Mouse (Mus musculus) midbrain, embryonic 15.5 days (tissue): ENCODE results near the gene Trub1. TPM values are rescaled to one million over a fixed set of nuclear protein-coding genes. Genes with fewer than 3 reads are reported as not detected.

ENCODE experiments used
- ATAC-seq: fragments of 200-750 bp; cut with Nextera tagmentation; replicated peaks from 2 replicates; pipeline ENCODE4 v1.8.0; 2017; ENCODE audit warnings: moderate TSS enrichment
- H3K27ac ChIP-seq: fragments of 300-500 bp; sonication (generic); 2 replicates; pipeline ENCODE4 v1.5.1; 2015; ENCODE audit warnings: mild to moderate bottlenecking, inconsistent platforms
- H3K27me3 ChIP-seq: fragments of 300-500 bp; sonication (generic); replicated peaks from 2 replicates; pipeline ENCODE4 v1.6.1; 2015; ENCODE audit warnings: inconsistent platforms
- H3K36me3 ChIP-seq: fragments of 300-500 bp; sonication (generic); replicated peaks from 2 replicates; pipeline ENCODE4 v1.6.1; 2015; ENCODE audit warnings: inconsistent platforms
- H3K4me1 ChIP-seq: fragments of 300-500 bp; sonication (generic); 2 replicates; pipeline ENCODE4 v1.6.1; 2015; ENCODE audit warnings: inconsistent platforms
- H3K4me2 ChIP-seq: fragments of 300-500 bp; sonication (generic); 2 replicates; pipeline ENCODE4 v1.6.1; 2015; ENCODE audit warnings: inconsistent platforms, mild to moderate bottlenecking, moderate library complexity
- H3K4me3 ChIP-seq: fragments of 300-500 bp; sonication (generic); 2 replicates; pipeline ENCODE4 v1.5.1; 2015; ENCODE audit warnings: mild to moderate bottlenecking, inconsistent platforms
- H3K9ac ChIP-seq: fragments of 300-500 bp; sonication (generic); 2 replicates; pipeline ENCODE4 v1.6.1; 2015; ENCODE audit warnings: mild to moderate bottlenecking, inconsistent platforms
- H3K9me3 ChIP-seq: fragments of 300-500 bp; sonication (generic); 2 replicates; pipeline ENCODE4 v1.6.1; 2016; ENCODE audit warnings: inconsistent platforms
- WGBS: fragments of 180-500 bp; shearing (Covaris S2); methylation state at CpG from one replicate; pipeline ENCODE4 v1.1.7; 2015; ENCODE audit warnings: mixed read lengths; 5-methylcytosine and 5-hydroxymethylcytosine counted together
- polyA plus RNA-seq: library from polyadenylated mRNA; unstranded; fragments of >200 nt; fragmentation: Nextera tagmentation; extraction: Ambion mirVana; gene quantifications from 2 replicates; pipeline ENCODE4 v1.2.1, GENCODE M21; 2015

Gene Trub1
- polyA plus RNA-seq, 1 experiment from 2014 or later, result 15.9 TPM

- H3K27me3 ChIP-seq, result no peaks in the 10 kb centered on the region
- H3K9me3 ChIP-seq, result no peaks in the 10 kb centered on the region
- WGBS, result 82% methylated on average over 1 of the region's 1 CpGs
- H3K4me3 ChIP-seq, result no peak overlapping the region
- H3K36me3 ChIP-seq, result no peaks in the 10 kb centered on the region
- no peak overlapping the region for H3K9ac ChIP-seq
- H3K4me2 ChIP-seq, result no peak overlapping the region
- no peak for ATAC-seq
- H3K4me1 ChIP-seq, result peaks cover 14% of the 10 kb centered on the region
- H3K27ac ChIP-seq, result no peak overlapping the region
Observed at GRCm38 (mm10) chr19:57450849-57451248, 1.9 kb upstream of the Trub1 start.

DNA sequence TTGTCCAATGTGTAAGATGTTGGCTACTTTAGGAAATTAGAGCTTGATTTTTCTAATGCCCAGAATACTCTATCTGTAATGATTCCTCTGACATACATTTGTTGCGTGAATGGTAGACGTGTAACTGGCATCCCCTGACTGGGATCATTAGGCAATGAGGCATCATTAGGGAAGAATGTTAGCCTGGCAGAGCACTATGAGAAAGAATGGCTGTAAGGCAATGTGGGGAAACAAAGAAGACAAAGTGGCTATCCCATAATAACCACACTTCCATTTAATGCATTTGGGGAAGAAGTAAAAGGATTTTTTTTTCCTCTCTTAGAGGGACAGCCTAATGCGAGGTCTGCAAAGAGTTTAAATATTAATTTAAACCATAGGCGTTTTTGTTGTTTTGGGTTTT lies 950 bp upstream of the Trub1 start:
- no peaks in the 10 kb centered on the region for H3K27me3 ChIP-seq
- WGBS, result 78% methylated on average over 4 of the region's 4 CpGs
- no peak for ATAC-seq
- H3K27ac ChIP-seq, result no peak overlapping the region
- H3K4me1 ChIP-seq, result peaks cover 14% of the 10 kb centered on the region
- H3K4me2 ChIP-seq, result no peak overlapping the region
- H3K9me3 ChIP-seq, result no peaks in the 10 kb centered on the region
- no peak overlapping the region for H3K9ac ChIP-seq
- H3K4me3 ChIP-seq, result no peak overlapping the region
- H3K36me3 ChIP-seq, result no peaks in the 10 kb centered on the region

DNA sequence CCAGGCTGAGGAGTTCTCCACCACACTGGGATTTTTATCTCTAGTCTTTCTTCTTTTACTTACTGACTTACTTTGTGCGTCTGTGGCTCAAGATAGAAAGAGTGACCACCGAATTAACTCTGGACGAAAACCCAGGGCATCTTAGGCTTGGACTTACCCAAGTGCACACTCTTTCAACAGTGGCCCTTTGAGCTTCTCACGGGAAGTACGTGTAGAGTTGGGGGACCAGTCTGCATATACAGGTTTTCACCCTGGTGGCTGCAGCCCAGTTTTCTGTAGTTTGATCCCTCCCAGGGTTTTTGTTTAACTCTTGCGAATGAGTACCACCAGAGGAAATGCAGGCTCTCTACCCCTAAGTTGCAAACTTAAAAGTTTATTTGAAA lies 497 bp downstream of the Trub1 start:
- H3K9ac ChIP-seq, result peak overlapping the region; percentile 79
- H3K27ac ChIP-seq, result peak overlapping the region; percentile 78
- H3K36me3 ChIP-seq, result no peaks in the 10 kb centered on the region
- H3K4me2 ChIP-seq, result peak overlapping the region; percentile 69
- 11% methylated on average over 6 of the region's 6 CpGs for WGBS
- no peaks in the 10 kb centered on the region for H3K27me3 ChIP-seq
- peak overlapping the region; percentile 88 for H3K4me3 ChIP-seq
- no peaks in the 10 kb centered on the region for H3K9me3 ChIP-seq
- H3K4me1 ChIP-seq, result peaks cover 14% of the 10 kb centered on the region
- peak; percentile 21; the same call in 1 of the 2 replicates for ATAC-seq

- Histone ChIP-seq H3K4me1 (peaks cover 14% of the 10 kb centered on the region), H3K27me3 (no peaks in the 10 kb centered on the region), H3K27ac (no peak overlapping the region), H3K4me3 (no peak overlapping the region), H3K36me3 (no peaks in the 10 kb centered on the region), H3K9me3 (no peaks in the 10 kb centered on the region), H3K4me2 (no peak overlapping the region), H3K9ac (no peak overlapping the region)
- 93% methylated on average over 25 of the region's 25 CpGs for WGBS
- ATAC-seq, result no peak
Observed at GRCm38 (mm10) chr19:57455286-57455960, 2.7 kb downstream of the Trub1 start.

- Histone ChIP-seq H3K4me3 (no peak overlapping the region), H3K4me1 (peaks cover 13% of the 10 kb centered on the region), H3K9ac (no peak overlapping the region), H3K9me3 (no peaks in the 10 kb centered on the region), H3K27me3 (no peaks in the 10 kb centered on the region), H3K36me3 (no peaks in the 10 kb centered on the region), H3K27ac (no peak overlapping the region), H3K4me2 (no peak overlapping the region)
- 75% methylated on average over 2 of the region's 2 CpGs for WGBS
- no peak for ATAC-seq
Observed at GRCm38 (mm10) chr19:57457075-57457474, 4.4 kb downstream of the Trub1 start.

- Histone ChIP-seq H3K4me1 (no peaks in the 10 kb centered on the region), H3K27me3 (no peaks in the 10 kb centered on the region), H3K27ac (no peak overlapping the region), H3K9me3 (no peaks in the 10 kb centered on the region), H3K4me3 (no peak overlapping the region), H3K9ac (no peak overlapping the region), H3K4me2 (no peak overlapping the region), H3K36me3 (no peaks in the 10 kb centered on the region)
- no peak for ATAC-seq
- WGBS, result 55% methylated on average over 8 of the region's 8 CpGs
Observed at GRCm38 (mm10) chr19:57463741-57464140, 11.0 kb downstream of the Trub1 start.

DNA sequence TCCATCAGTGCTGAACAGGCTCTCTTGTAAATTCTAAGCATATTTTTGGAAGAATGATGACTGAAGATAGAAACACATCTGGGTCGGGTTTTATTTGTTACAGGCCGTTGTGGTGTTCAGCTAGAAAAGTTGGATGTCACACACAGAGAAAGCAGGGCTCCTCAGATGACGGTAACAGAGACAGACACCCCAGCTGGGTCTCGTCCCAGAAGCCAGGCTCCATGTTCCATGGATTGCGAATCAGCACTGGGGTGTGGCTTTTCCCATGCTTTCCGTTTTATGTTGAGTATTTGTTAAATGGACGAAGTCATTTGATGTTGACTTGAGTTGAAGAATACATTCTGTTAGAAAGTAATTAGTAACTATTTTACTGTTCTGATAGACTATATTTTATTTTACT lies 13.0 kb downstream of the Trub1 start:
- Histone ChIP-seq H3K9ac (no peak overlapping the region), H3K9me3 (no peaks in the 10 kb centered on the region), H3K27ac (no peak overlapping the region), H3K4me1 (no peaks in the 10 kb centered on the region), H3K27me3 (no peaks in the 10 kb centered on the region), H3K4me2 (no peak overlapping the region), H3K4me3 (no peak overlapping the region), H3K36me3 (no peaks in the 10 kb centered on the region)
- WGBS, result 93% methylated on average over 7 of the region's 7 CpGs
- no peak for ATAC-seq

DNA sequence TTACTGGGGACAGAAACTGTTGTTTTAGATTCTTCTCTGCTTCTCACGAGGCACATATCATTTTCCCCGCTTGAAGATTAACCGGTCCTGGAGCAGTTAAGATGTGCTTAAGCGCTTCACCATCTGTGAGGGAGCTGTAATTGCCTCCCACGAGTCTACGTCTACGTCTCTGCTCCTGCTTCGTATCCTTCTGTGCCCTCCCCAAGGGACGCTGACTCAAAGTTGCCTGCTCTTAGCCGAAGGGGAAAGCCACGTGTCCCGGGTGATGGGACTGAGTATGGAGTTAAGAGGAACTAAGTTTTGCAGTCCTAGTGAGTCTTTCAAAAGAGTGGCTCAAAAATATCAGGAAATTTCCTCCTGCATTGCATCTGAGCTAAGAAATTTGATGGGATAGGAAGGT lies 18.3 kb downstream of the Trub1 start:
- no peaks in the 10 kb centered on the region for H3K27me3 ChIP-seq
- no peaks in the 10 kb centered on the region for H3K36me3 ChIP-seq
- H3K4me3 ChIP-seq, result no peak overlapping the region
- WGBS, result 64% methylated on average over 12 of the region's 12 CpGs
- no peak overlapping the region for H3K9ac ChIP-seq
- no peak overlapping the region for H3K4me2 ChIP-seq
- no peak overlapping the region; the same call in 1 of the 2 replicates for H3K27ac ChIP-seq
- peaks cover 23% of the 10 kb centered on the region for H3K4me1 ChIP-seq
- ATAC-seq, result no peak
- H3K9me3 ChIP-seq, result no peaks in the 10 kb centered on the region

DNA sequence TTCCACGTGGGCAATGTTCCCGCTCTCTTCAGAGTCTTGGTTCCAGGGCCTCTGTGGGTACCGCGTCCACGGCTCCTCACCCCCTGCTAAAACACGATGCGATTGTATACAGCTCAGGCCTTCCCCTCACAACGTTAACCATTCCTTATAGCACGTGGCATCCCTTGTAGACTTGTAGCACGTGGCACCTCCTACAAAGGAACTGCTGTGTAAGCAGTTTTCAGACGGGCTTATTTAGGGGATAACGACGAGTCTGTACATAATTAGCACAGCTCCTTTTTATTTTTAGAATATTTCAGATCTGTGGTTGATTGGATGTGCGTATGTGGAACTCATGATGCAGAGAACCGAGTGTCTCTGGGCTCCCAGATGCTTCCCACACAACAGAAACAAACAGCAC lies 19.5 kb downstream of the Trub1 start:
- H3K36me3 ChIP-seq, result no peaks in the 10 kb centered on the region
- no peak overlapping the region for H3K4me2 ChIP-seq
- no peak overlapping the region for H3K4me3 ChIP-seq
- H3K9me3 ChIP-seq, result no peaks in the 10 kb centered on the region
- no peak for ATAC-seq
- 84% methylated on average over 15 of the region's 15 CpGs for WGBS
- H3K27me3 ChIP-seq, result no peaks in the 10 kb centered on the region
- no peak overlapping the region for H3K9ac ChIP-seq
- H3K4me1 ChIP-seq, result peaks cover 32% of the 10 kb centered on the region
- H3K27ac ChIP-seq, result no peak overlapping the region

- ATAC-seq, result peak; percentile 59
- no peak overlapping the region for H3K9ac ChIP-seq
- no peak overlapping the region for H3K4me3 ChIP-seq
- no peak overlapping the region for H3K4me2 ChIP-seq
- H3K27me3 ChIP-seq, result no peaks in the 10 kb centered on the region
- H3K4me1 ChIP-seq, result peaks cover 38% of the 10 kb centered on the region
- 0 out of 2 replicates have a peak overlapping the region, but pooled peaks have one; percentile 23 for H3K27ac ChIP-seq
- H3K9me3 ChIP-seq, result no peaks in the 10 kb centered on the region
- WGBS, result 38% methylated on average over 16 of the region's 16 CpGs
- H3K36me3 ChIP-seq, result no peaks in the 10 kb centered on the region
Observed at GRCm38 (mm10) chr19:57473301-57473700, 20.6 kb downstream of the Trub1 start.

- no peaks in the 10 kb centered on the region for H3K36me3 ChIP-seq
- no peaks in the 10 kb centered on the region for H3K27me3 ChIP-seq
- 73% methylated on average over 4 of the region's 4 CpGs for WGBS
- no peaks in the 10 kb centered on the region for H3K9me3 ChIP-seq
- peaks cover 48% of the 10 kb centered on the region for H3K4me1 ChIP-seq
- H3K4me3 ChIP-seq, result no peak overlapping the region
- H3K9ac ChIP-seq, result no peak overlapping the region
- no peak overlapping the region for H3K27ac ChIP-seq
- no peak for ATAC-seq
- H3K4me2 ChIP-seq, result no peak overlapping the region
Observed at GRCm38 (mm10) chr19:57475298-57475697, 22.6 kb downstream of the Trub1 start.

DNA sequence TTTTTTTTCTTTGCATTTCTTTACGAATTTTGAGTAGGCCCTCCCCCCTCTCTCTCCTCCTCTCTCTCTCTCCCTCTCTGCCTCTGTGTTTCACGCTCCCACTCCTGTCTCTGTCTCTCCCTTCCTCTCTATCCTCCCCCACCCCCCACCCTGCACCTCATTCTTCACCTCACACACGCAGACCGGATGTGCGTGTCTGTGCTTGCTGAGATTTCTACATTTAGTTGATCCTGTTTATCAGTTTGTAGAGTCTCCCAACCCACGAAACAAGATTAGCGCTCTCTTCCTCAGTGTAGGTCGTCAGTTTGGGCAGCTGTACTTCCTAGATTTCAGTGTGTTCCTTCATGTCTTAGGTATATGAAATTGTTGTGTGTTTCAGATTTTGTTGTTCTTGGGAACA lies 24.6 kb downstream of the Trub1 start:
- H3K36me3 ChIP-seq, result no peaks in the 10 kb centered on the region
- H3K4me3 ChIP-seq, result no peak overlapping the region
- H3K27me3 ChIP-seq, result no peaks in the 10 kb centered on the region
- 0 out of 2 replicates have a peak overlapping the region, but pooled peaks have one; percentile 25 for H3K27ac ChIP-seq
- WGBS, result 42% methylated on average over 8 of the region's 8 CpGs
- no peaks in the 10 kb centered on the region for H3K9me3 ChIP-seq
- H3K4me2 ChIP-seq, result no peak overlapping the region
- peaks cover 48% of the 10 kb centered on the region for H3K4me1 ChIP-seq
- no peak for ATAC-seq
- H3K9ac ChIP-seq, result no peak overlapping the region

DNA sequence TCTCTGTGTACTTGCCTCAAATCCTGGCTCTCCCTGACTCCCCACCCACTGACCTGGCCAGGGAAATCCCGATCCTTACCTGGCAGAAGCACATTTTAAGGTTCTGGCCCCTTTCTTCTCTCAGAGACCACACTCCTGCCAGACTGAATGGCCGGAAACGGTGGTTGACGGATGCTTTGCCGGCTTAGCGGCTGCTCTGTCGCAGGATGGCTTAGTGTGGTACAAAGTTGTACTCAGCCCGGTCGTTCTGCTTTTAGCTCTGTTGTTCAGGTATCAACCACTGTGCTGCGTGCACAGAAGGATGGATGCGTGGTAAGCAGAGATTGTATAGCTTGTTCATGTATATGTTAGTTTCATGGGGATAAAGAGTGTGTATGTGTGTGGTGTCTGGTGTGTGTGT lies 25.3 kb downstream of the Trub1 start:
- Histone ChIP-seq H3K27ac (no peak overlapping the region), H3K9ac (no peak overlapping the region), H3K9me3 (no peaks in the 10 kb centered on the region), H3K4me3 (no peak overlapping the region), H3K36me3 (no peaks in the 10 kb centered on the region), H3K27me3 (no peaks in the 10 kb centered on the region), H3K4me2 (no peak overlapping the region), H3K4me1 (peaks cover 45% of the 10 kb centered on the region)
- WGBS, result 73% methylated on average over 11 of the region's 11 CpGs
- ATAC-seq, result no peak
